Mouse (Mus musculus) kidney, adult 11 months (tissue): ENCODE data around the gene Cfap299.

Experiments
- DNase-seq: peaks from one replicate; pipeline ENCODE4 v3.0.0; 2022

Cfap299 gene

GRCm38 (mm10) chr5:98842600-98843310, 513.7 kb downstream of the Cfap299 start:
- DNase-seq: no peak

- DNase-seq: no peak
Measured at GRCm38 (mm10) chr5:98844664-98845063, 515.6 kb downstream of the Cfap299 start.
